Mouse (Mus musculus): Measurements from ENCODE around the gene Pcdh9.

GRCm38 (mm10) chr14:93827159-93827558 is 63.3 kb downstream of the Pcdh9 start:
- no peak for TF ChIP-seq CTCF (IDR thresholded peaks at IDR 0.05; ENCODE audit: insufficient read depth, low read depth, low read length)
- no peak for TF ChIP-seq POLR2A (IDR thresholded peaks at IDR 0.05; ENCODE audit: insufficient read depth, low read depth, low read length)
